Mouse (Mus musculus): ENCODE data around the gene Slc17a4. TPM values are rescaled to one million over a fixed set of nuclear protein-coding genes. Genes with fewer than 3 reads are reported as not detected.

Slc17a4 gene
- not detected for polyA plus RNA-seq (2014; fragmentation: Illumina TruSeq; extraction: RNeasy Lipid Tissue Mini Kit (QIAGEN cat#74804); ENCODE audit: insufficient read depth, low read depth, low replicate concordance)

DNA sequence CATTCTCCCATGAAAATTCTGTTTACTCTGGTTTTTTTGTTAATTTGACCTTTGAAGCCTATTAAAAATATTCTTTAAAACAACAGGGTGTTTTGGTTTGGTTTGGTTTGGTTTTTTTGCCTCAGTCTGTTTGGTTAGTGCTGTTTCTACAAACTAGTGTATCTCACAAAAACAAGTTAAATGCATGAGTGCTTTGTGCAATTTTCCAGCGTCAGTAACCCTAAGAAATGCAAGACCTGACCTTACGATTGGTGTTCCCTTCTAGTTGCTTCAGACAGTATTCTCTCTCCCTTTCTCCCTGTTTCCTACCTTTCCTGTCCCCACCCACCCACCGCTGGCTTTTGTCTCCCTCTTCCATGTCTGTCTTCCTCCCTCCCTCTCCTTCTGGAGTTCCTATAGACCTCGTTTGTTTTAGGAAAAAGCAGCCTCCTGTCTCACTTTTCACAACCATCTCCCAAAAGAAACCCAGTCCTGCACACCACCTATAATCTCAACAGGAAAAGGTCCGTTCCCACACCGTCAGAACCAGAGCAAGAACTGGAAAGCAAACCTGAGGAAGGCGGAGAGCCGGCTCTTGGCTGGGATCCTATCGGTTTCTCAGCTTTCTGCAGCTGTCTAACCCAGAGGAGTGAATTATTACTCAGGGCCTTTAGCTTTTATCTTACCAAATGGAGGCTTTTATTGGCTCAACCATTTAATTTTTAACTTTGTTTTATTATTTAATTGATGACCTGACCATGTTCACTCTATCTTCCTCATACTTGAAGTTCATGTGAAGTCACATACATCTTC lies at the start of gene Slc17a4:
TSS of gene Slc17a4 (minus strand) at position 634 of the 792 bp plus-strand sequence.

DNA sequence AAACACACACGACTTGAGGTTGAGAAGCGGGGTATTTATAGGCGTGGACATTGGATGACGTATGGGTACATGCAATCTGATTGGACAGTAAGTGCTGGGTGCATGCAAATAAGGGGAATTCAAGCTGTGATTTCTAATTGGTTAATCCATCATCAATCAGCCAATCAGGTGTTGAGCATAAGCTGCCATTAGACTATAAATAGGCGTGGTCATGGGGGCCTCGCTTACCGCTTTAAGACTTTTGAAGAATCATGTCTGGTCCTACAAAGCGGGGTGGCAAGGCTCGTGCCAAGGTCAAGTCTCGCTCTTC lies 19.4 kb upstream of the Slc17a4 start, which contains the start of gene Hist1h2aa:
TSS of gene Hist1h2aa (plus strand) at position 252 of the 310 bp plus-strand sequence.

DNA sequence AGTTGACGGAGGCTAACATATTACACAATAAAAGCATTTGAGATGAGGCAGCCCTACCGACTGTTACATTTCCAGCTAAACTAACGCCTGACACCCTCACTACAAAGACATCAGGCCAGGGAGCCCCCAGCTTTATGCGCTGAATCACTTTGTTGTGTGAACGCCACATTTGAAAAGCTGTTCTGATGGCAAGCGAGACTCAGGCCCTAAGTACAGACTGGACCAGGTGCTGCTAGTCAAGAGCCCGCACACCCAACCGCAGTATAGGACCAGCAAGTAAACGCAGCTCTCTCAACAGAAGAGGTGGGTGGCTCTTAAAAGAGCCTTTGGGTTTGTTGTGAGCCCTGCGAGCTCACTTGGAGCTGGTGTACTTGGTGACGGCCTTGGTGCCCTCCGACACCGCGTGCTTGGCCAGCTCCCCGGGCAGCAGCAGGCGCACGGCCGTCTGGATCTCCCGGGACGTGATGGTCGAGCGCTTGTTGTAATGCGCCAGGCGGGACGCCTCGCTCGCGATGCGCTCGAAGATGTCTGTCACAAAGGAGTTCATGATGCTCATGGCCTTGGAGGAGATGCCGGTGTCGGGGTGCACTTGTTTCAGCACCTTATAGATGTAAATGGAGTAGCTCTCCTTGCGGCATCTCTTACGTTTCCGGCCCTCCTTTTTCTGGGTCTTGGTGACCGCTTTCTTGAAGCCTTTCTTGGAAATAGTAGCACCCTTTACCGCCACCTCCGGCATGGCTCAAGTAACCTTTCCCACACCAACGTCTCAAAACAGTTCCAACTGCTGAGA lies 18.8 kb upstream of the Slc17a4 start, which contains the start of gene Hist1h2ba:
TSS of gene Hist1h2ba (minus strand) at position 736 of the 790 bp plus-strand sequence.

DNA sequence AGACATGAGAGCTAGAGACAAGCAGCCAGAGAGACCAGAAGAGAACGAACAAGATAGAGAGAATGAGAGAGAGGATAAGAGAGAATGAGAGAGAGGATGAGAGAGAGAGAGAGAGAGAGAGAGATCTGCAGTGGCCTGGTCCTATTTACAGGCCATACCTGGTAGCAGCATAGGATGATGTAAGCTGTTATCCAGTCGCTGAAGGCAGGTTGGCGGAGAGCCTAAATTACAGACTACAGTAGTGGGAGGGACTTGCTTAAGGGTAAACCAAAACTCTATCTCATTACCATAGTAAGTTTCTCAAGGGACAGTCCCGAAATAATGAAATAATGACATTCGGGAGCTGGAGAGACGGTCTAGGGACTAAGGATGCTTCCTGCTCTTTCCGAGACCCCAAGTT lies 47.4 kb downstream of the Slc17a4 start, which contains the start of gene Slc17a1:
TSS of gene Slc17a1 (plus strand) at position 346 of the 400 bp plus-strand sequence.

Other genes starting within 250 kb of the Slc17a4 start
- gene Hist1h2ac, start 231.1 kb downstream of the Slc17a4 start, polyA plus RNA-seq (2014; fragmentation: Illumina TruSeq; extraction: RNeasy Lipid Tissue Mini Kit (QIAGEN cat#74804); ENCODE audit: insufficient read depth, low read depth, low replicate concordance): 0.25 TPM
- 123 TPM for gene Hist1h2bc, start 230.8 kb downstream of the Slc17a4 start, polyA plus RNA-seq (2014; fragmentation: Illumina TruSeq; extraction: RNeasy Lipid Tissue Mini Kit (QIAGEN cat#74804); ENCODE audit: insufficient read depth, low read depth, low replicate concordance)
- gene Hist1h1t, start 219.2 kb downstream of the Slc17a4 start, polyA plus RNA-seq (2014; fragmentation: Illumina TruSeq; extraction: RNeasy Lipid Tissue Mini Kit (QIAGEN cat#74804); ENCODE audit: insufficient read depth, low read depth, low replicate concordance): not detected
- 0.68 TPM for gene Hist1h4c, start 216.6 kb downstream of the Slc17a4 start, polyA plus RNA-seq (2014; fragmentation: Illumina TruSeq; extraction: RNeasy Lipid Tissue Mini Kit (QIAGEN cat#74804); ENCODE audit: insufficient read depth, low read depth, low replicate concordance)
- gene Hfe, start 204.2 kb downstream of the Slc17a4 start, polyA plus RNA-seq (2014; fragmentation: Illumina TruSeq; extraction: RNeasy Lipid Tissue Mini Kit (QIAGEN cat#74804); ENCODE audit: insufficient read depth, low read depth, low replicate concordance): 21.9 TPM
- 58.8 TPM for gene Hist1h1c, start 176.2 kb downstream of the Slc17a4 start, polyA plus RNA-seq (2014; fragmentation: Illumina TruSeq; extraction: RNeasy Lipid Tissue Mini Kit (QIAGEN cat#74804); ENCODE audit: insufficient read depth, low read depth, low replicate concordance)
- gene Hist1h3c, start 169.4 kb downstream of the Slc17a4 start, polyA plus RNA-seq (2014; fragmentation: Illumina TruSeq; extraction: RNeasy Lipid Tissue Mini Kit (QIAGEN cat#74804); ENCODE audit: insufficient read depth, low read depth, low replicate concordance): not detected
- not detected for gene Hist1h2bb, start 168.3 kb downstream of the Slc17a4 start, polyA plus RNA-seq (2014; fragmentation: Illumina TruSeq; extraction: RNeasy Lipid Tissue Mini Kit (QIAGEN cat#74804); ENCODE audit: insufficient read depth, low read depth, low replicate concordance)
- not detected for gene Hist1h2ab, start 163.9 kb downstream of the Slc17a4 start, polyA plus RNA-seq (2014; fragmentation: Illumina TruSeq; extraction: RNeasy Lipid Tissue Mini Kit (QIAGEN cat#74804); ENCODE audit: insufficient read depth, low read depth, low replicate concordance)
- not detected for gene Hist1h3b, start 162.7 kb downstream of the Slc17a4 start, polyA plus RNA-seq (2014; fragmentation: Illumina TruSeq; extraction: RNeasy Lipid Tissue Mini Kit (QIAGEN cat#74804); ENCODE audit: insufficient read depth, low read depth, low replicate concordance)
- gene Hist1h4b, start 158.0 kb downstream of the Slc17a4 start, polyA plus RNA-seq (2014; fragmentation: Illumina TruSeq; extraction: RNeasy Lipid Tissue Mini Kit (QIAGEN cat#74804); ENCODE audit: insufficient read depth, low read depth, low replicate concordance): not detected
- not detected for gene Hist1h4a, start 153.8 kb downstream of the Slc17a4 start, polyA plus RNA-seq (2014; fragmentation: Illumina TruSeq; extraction: RNeasy Lipid Tissue Mini Kit (QIAGEN cat#74804); ENCODE audit: insufficient read depth, low read depth, low replicate concordance)
- gene Hist1h3a, start 152.6 kb downstream of the Slc17a4 start, polyA plus RNA-seq (2014; fragmentation: Illumina TruSeq; extraction: RNeasy Lipid Tissue Mini Kit (QIAGEN cat#74804); ENCODE audit: insufficient read depth, low read depth, low replicate concordance): not detected
- gene Hist1h1a, start 151.3 kb downstream of the Slc17a4 start, polyA plus RNA-seq (2014; fragmentation: Illumina TruSeq; extraction: RNeasy Lipid Tissue Mini Kit (QIAGEN cat#74804); ENCODE audit: insufficient read depth, low read depth, low replicate concordance): not detected
- not detected for gene Trim38, start 145.1 kb downstream of the Slc17a4 start, polyA plus RNA-seq (2014; fragmentation: Illumina TruSeq; extraction: RNeasy Lipid Tissue Mini Kit (QIAGEN cat#74804); ENCODE audit: insufficient read depth, low read depth, low replicate concordance)
- 0.34 TPM for gene Slc17a2, start 108.0 kb downstream of the Slc17a4 start, polyA plus RNA-seq (2014; fragmentation: Illumina TruSeq; extraction: RNeasy Lipid Tissue Mini Kit (QIAGEN cat#74804); ENCODE audit: insufficient read depth, low read depth, low replicate concordance)
- not detected for gene Slc17a3, start 75.6 kb downstream of the Slc17a4 start, polyA plus RNA-seq (2014; fragmentation: Illumina TruSeq; extraction: RNeasy Lipid Tissue Mini Kit (QIAGEN cat#74804); ENCODE audit: insufficient read depth, low read depth, low replicate concordance)
- not detected for gene Slc17a1, start 47.3 kb downstream of the Slc17a4 start, polyA plus RNA-seq (2014; fragmentation: Illumina TruSeq; extraction: RNeasy Lipid Tissue Mini Kit (QIAGEN cat#74804); ENCODE audit: insufficient read depth, low read depth, low replicate concordance)
- not detected for gene Hist1h2ba, start 19.1 kb upstream of the Slc17a4 start, polyA plus RNA-seq (2014; fragmentation: Illumina TruSeq; extraction: RNeasy Lipid Tissue Mini Kit (QIAGEN cat#74804); ENCODE audit: insufficient read depth, low read depth, low replicate concordance)
- not detected for gene Hist1h2aa, start 19.5 kb upstream of the Slc17a4 start, polyA plus RNA-seq (2014; fragmentation: Illumina TruSeq; extraction: RNeasy Lipid Tissue Mini Kit (QIAGEN cat#74804); ENCODE audit: insufficient read depth, low read depth, low replicate concordance)
- gene Scgn, start 76.2 kb upstream of the Slc17a4 start, polyA plus RNA-seq (2014; fragmentation: Illumina TruSeq; extraction: RNeasy Lipid Tissue Mini Kit (QIAGEN cat#74804); ENCODE audit: insufficient read depth, low read depth, low replicate concordance): not detected

Measured in lung, adult 10 weeks (tissue).